Mouse (Mus musculus): ENCODE measurements at regions not wholly inside any gene's neighbourhood (a gene's known extent, or its start where the extent isn't known, plus 50 kb on each side); places are given as distances from the start of the nearest gene placed in this dataset.
"Not testable (repeated sequence)": the region's sequence is repeated elsewhere in the genome, so short reads cannot be mapped to it uniquely, and the experiment has no call there.

- intact Hi-C loops (cut with DNase I); DNase-seq (ENCODE audit: extremely low spot score in 1 of 2, low spot score in 2 of 2): not testable (repeated sequence)
Measured at GRCm38 (mm10) chr6:47745856-47746255, 67.4 kb downstream of the Pdia4 start.

DNA sequence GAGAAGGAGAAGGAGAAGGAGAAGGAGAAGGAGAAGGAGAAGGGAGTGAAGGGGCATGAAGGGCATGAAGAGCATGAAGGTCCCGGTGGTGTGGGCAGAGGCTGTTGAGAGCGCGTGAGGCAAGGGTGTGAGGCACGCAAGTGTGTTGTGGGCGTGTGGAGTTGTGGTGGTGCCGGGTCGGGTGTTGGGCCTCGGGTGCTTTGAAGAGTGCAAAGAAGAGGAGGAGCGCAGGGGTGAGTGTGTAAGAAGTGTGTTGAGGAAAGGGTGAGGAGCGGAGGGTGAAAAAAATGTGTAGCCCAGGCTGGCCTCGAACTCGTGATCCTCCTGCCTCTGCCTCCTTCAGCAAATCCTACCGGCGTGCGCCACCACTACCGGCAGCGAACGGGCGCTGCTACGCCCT lies 69.4 kb downstream of the Pdia4 start:
- intact Hi-C loops (cut with DNase I); DNase-seq (ENCODE audit: extremely low spot score in 1 of 2, low spot score in 2 of 2): not testable (repeated sequence)

DNA sequence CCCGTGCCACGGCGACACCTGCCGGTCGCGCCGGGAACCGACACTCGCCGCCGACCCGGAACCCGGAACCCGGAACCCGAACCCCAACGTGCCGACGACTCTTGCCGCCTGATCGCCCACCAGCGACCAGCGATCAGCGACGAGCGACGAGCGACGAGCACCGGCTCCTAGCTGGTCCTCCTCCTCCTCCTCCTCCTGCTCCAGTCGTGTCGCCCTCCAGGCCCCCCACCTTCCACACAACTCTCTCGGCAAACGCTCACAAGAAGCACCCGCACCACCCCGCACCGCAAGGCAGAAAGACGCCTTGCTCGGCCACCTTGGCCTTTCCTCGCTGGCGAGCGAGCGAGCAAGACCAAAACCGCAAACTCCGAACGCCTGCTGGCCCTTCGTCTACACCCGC lies 73.0 kb downstream of the Pdia4 start:
- DNase-seq (ENCODE audit: extremely low spot score in 1 of 2, low spot score in 2 of 2); intact Hi-C loops (cut with DNase I): not testable (repeated sequence)

DNA sequence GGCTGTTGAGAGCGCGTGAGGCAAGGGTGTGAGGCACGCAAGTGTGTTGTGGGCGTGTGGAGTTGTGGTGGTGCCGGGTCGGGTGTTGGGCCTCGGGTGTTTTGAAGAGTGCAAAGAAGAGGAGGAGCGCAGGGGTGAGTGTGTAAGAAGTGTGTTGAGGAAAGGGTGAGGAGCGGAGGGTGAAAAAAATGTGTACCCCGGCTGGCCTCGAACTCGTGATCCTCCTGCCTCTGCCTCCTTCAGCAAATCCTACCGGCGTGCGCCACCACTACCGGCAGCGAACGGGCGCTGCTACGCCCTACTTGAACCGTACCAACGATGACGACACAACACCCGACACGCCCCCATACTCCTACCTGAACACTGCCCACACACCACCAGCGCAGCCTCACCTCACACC lies 73.5 kb downstream of the Pdia4 start:
- DNase-seq (ENCODE audit: extremely low spot score in 1 of 2, low spot score in 2 of 2): peak; percentile 56 to 63
- intact Hi-C loops (cut with DNase I): not testable (repeated sequence)

DNA sequence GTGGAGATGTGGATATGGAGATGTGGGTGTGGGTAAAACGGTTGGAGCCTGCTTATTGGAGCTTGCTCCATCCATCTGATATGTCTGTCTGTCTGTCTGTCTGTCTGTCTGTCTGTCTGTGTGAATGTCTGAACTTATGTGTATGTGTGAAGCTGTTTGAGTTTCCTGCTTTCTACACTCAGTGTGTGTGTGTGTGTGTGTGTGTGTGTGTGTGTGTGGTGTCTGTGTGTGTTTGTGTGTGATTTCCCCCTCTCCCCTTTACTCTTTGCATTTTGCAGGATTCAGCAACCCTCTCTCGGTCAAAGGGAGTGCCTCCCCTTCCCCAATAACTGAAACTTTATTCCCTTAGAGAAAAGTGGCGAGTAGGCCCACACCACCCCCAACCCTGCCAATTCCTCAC lies 75.3 kb downstream of the Pdia4 start:
- DNase-seq (ENCODE audit: extremely low spot score in 1 of 2, low spot score in 2 of 2); intact Hi-C loops (cut with DNase I): not testable (repeated sequence)

Measured in left cerebral cortex, postnatal 10 days (tissue).